Mouse (Mus musculus): ENCODE measurements around the gene Cirbp. TPM values are rescaled to one million over a fixed set of nuclear protein-coding genes. Genes with fewer than 3 reads are reported as not detected.

Cirbp gene
- total RNA-seq, 1 experiment, result 69.6 TPM

GRCm38 (mm10) chr10:80149291-80150225 lies 16.2 kb upstream of the Cirbp start:
- in situ Hi-C loops (cut with MboI; ENCODE audit: low sequenced_read_pairs in 2 of 2, unreplicated experiment in 2 of 2), result no loop called here
- Histone ChIP-seq H3K9ac (ENCODE audit: insufficient read depth, low read depth, low read length, poor library complexity, severe bottlenecking) (peak overlapping the region; percentile 89), H3K36me3 (ENCODE audit: control insufficient read depth, insufficient read depth, low read length, poor library complexity, severe bottlenecking) (peaks cover 46% of the 10 kb centered on the region), H3K9me3 (ENCODE audit: control insufficient read depth, insufficient read depth, low read depth, low read length) (no peaks in the 10 kb centered on the region), H3K27ac (ENCODE audit: insufficient read depth, low read depth, low read length, poor library complexity, severe bottlenecking) (peak overlapping the region; percentile 98), H3K4me1 (ENCODE audit: control insufficient read depth in 2 of 2, insufficient read depth in 2 of 2, low read length in 2 of 2, poor library complexity in 1 of 2) (peaks cover 0 to 38% of the 10 kb centered on the region in 2 experiments; a peak in 3 of 4 replicates), H3K4me3 (ENCODE audit: insufficient read depth in 1 of 2, low read depth in 1 of 2, low read length in 2 of 2, poor library complexity in 1 of 2, severe bottlenecking in 1 of 2) (peak overlapping the region; percentile 80 to 89)
- DNase-seq (ENCODE audit: low read depth, low spot score), result peak; percentile 97
- peak; percentile 94 for TF ChIP-seq ZNF384 (IDR thresholded peaks at IDR 0.05; ENCODE audit: low read depth, low read length)
- no peak for TF ChIP-seq ZC3H11A (IDR thresholded peaks at IDR 0.05; ENCODE audit: borderline replicate concordance, low read depth, low read length)
- peak; percentile 66; the same call in 1 of the 2 replicates for TF ChIP-seq CHD2 (IDR thresholded peaks at IDR 0.05; ENCODE audit: low read depth, low read length)
- no peak for TF ChIP-seq HCFC1 (IDR thresholded peaks at IDR 0.05; ENCODE audit: borderline replicate concordance, insufficient read depth, low read length)
- no peak for TF ChIP-seq MAFK (IDR thresholded peaks at IDR 0.05; ENCODE audit: insufficient read depth, low read depth, low read length)

- H3K36me3 ChIP-seq (ENCODE audit: control insufficient read depth, insufficient read depth, low read length, poor library complexity, severe bottlenecking), result peaks cover 48% of the 10 kb centered on the region
- H3K4me3 ChIP-seq (ENCODE audit: insufficient read depth in 1 of 2, low read depth in 1 of 2, low read length in 2 of 2, poor library complexity in 1 of 2, severe bottlenecking in 1 of 2), result peak overlapping the region; percentile 80 to 89
- no peak for DNase-seq (ENCODE audit: low read depth, low spot score)
- in situ Hi-C loops (cut with MboI; ENCODE audit: low sequenced_read_pairs in 2 of 2, unreplicated experiment in 2 of 2), result no loop called here
- no peak for TF ChIP-seq ZNF384 (IDR thresholded peaks at IDR 0.05; ENCODE audit: low read depth, low read length)
- H3K4me1 ChIP-seq (ENCODE audit: control insufficient read depth in 2 of 2, insufficient read depth in 2 of 2, low read length in 2 of 2, poor library complexity in 1 of 2), result peaks cover 0 to 40% of the 10 kb centered on the region in 2 experiments; a peak in 2 of 4 replicates
- no peaks in the 10 kb centered on the region for H3K9me3 ChIP-seq (ENCODE audit: control insufficient read depth, insufficient read depth, low read depth, low read length)
- H3K27ac ChIP-seq (ENCODE audit: insufficient read depth, low read depth, low read length, poor library complexity, severe bottlenecking), result peak overlapping the region; percentile 75
- peak overlapping the region; percentile 83 for H3K9ac ChIP-seq (ENCODE audit: insufficient read depth, low read depth, low read length, poor library complexity, severe bottlenecking)
These were observed 15.3 kb upstream of the Cirbp start for GRCm38 (mm10) chr10:80150226-80151210.

- peak overlapping the region; percentile 80 to 89 for H3K4me3 ChIP-seq (ENCODE audit: insufficient read depth in 1 of 2, low read depth in 1 of 2, low read length in 2 of 2, poor library complexity in 1 of 2, severe bottlenecking in 1 of 2)
- TF ChIP-seq MAFK (IDR thresholded peaks at IDR 0.05; ENCODE audit: insufficient read depth, low read depth, low read length) (no peak), ZNF384 (IDR thresholded peaks at IDR 0.05; ENCODE audit: low read depth, low read length) (no peak), HCFC1 (IDR thresholded peaks at IDR 0.05; ENCODE audit: borderline replicate concordance, insufficient read depth, low read length) (no peak), CHD2 (IDR thresholded peaks at IDR 0.05; ENCODE audit: low read depth, low read length) (no peak)
- in situ Hi-C loops (cut with MboI; ENCODE audit: low sequenced_read_pairs in 2 of 2, unreplicated experiment in 2 of 2), result no loop called here
- H3K36me3 ChIP-seq (ENCODE audit: control insufficient read depth, insufficient read depth, low read length, poor library complexity, severe bottlenecking), result peaks cover 52% of the 10 kb centered on the region
- no peaks in the 10 kb centered on the region for H3K9me3 ChIP-seq (ENCODE audit: control insufficient read depth, insufficient read depth, low read depth, low read length)
- H3K27ac ChIP-seq (ENCODE audit: insufficient read depth, low read depth, low read length, poor library complexity, severe bottlenecking), result peak overlapping the region; percentile 75
- peak overlapping the region; percentile 83 for H3K9ac ChIP-seq (ENCODE audit: insufficient read depth, low read depth, low read length, poor library complexity, severe bottlenecking)
- DNase-seq (ENCODE audit: low read depth, low spot score), result no peak
- H3K4me1 ChIP-seq (ENCODE audit: control insufficient read depth in 2 of 2, insufficient read depth in 2 of 2, low read length in 2 of 2, poor library complexity in 1 of 2), result peaks cover 0 to 37% of the 10 kb centered on the region in 2 experiments; a peak in 3 of 4 replicates
These were observed 14.4 kb upstream of the Cirbp start for GRCm38 (mm10) chr10:80151211-80152034.

All from ES-E14 (cell line).